Mouse (Mus musculus) urinary bladder, postnatal 36 days (tissue): ENCODE results near the gene Lgals4.

Experiments used
- DNase-seq, 2 experiments: peaks; one replicate each; pipeline ENCODE4 v3.0.0; 2022; ENCODE audit warnings: low spot score in 2 of 2, mixed read lengths in 1 of 2

The Lgals4 gene

DNA sequence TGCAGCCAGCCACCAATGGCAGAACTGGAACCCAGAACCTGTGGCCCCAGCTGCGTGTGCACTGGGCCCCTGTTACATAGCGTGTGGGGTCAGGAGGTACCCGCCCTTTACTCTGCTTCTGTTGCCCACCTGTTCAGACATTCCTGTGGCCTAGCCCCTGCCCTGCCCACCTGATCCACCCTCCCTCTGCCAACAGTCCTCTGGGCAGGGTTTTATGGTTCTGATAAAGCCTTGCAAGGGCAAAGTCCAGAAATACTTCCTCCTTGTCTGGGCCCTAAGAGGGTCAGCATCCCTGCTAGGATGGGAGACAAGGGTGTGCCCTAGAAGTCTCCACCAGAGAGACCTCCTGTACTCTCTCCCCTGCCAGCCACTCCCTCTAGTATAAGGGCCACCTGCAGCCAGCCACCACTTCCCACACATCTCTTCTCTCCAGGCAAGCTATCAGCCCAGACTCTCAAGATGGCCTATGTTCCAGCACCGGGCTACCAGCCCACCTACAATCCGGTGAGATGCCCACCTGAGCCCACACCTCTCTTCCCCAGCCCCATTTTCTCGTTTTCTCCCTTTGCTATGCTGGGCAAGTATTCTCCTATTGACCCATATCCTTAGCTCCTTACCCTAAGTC, at the start of gene Lgals4:
Gene Lgals4, plus strand, starts transcription at position 132 of the 625 bp plus-strand sequence.
- DNase-seq = no peak

DNA sequence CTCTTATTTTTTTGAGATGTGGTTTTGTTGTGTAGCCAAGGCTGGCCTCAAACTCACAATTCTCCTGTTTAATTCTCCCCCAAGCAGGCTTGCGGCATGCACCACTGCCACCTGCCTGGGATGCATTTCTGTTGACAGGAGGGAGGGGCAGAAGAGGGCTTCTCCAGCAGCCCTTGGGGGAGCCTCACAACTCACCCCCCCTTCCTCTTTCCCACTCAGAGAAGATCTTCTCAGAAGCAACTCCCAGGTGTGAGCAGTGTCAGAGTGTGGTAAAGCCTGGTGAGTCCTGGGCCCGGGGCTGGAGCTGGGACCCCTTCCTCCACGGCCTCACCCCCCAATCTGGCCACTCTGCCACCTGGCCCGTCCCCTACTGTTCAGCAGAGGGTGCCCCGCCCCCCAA, 48.5 kb upstream of the Lgals4 start:
- DNase-seq = no peak

DNA sequence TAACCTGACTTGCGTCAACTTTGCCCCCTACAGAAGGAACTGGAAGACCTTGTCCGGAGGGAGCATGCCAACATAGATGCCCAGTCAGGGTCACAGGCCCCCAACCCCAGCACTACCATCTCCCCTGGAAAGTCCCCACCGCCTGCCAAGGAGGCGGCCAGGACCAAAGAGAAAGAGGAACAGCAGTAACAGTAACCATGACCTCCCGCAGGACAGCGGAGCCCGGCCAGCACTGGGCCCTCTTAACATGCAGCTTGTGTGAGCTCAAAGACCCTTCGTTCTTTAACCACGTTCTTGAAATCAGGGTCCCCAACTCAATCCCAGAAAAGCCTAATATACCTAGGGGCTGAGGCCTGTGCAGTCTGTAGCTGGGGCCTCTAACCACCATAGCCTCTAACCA, 45.8 kb upstream of the Lgals4 start:
- no peak for DNase-seq

DNA sequence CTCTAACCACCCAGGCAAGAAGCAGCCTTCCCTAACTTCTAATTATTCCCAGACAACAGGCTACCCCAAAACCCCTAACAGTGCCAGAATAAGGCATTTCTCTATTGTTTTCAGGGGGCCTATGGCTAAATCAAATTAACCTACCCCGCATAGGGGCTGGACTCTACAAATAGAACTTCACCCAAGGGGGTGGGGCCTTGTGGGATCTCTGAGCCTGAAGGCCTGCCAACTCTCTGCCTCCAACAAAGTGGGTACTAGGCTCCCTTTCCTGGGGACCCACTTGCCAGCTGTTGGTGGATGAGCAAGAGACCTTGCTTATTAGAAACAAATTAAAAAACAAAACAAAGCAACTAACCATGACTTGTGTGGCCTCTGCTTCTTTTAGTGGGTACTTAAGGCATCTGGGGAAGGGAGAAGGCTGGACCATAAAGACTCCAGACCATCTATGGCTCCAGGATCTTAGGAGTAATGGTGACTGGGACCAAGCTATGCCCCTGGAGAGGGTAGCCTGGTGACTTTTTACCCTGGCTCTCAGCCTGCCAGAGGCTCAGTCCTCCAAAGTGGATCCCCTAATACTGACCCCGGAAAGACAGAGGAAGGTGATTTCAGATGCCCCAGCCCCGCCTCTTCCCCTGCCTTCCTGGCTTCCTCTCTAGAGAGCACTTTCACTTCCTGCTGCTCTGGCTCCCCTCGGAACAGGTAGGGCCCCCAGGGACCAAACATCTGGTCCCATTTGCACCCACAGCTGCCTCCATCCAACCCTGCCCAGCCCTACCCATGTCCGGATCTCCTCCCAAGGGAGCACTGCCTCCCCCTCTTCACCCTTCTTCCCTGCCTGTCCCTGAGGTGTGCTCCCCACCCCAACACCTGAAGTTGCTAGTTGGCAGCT, 45.1 kb upstream of the Lgals4 start, which contains the start of gene Rinl:
Gene Rinl, plus strand, starts transcription at position 663 of the 889 bp plus-strand sequence.
- DNase-seq = no peak

DNA sequence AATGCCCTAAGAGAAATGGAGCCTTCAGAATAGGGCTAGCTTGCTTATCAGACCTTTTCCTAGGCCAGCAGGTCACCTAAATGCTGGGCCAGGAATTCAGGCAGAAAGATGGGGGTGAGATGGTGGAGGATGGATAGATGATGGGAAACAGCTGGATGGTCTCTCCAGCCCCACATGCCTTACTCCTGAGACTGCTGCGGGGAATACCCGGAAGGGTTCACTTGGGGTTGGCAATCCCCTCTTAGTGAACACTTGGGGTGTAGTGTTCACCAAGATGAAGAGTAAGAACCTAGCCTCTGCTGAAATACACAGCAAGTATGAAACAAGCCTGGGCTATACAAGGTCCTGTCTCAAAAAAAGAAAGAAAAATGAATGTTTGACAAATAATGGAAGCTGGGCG, 44.4 kb upstream of the Lgals4 start:
- DNase-seq = no peak

DNA sequence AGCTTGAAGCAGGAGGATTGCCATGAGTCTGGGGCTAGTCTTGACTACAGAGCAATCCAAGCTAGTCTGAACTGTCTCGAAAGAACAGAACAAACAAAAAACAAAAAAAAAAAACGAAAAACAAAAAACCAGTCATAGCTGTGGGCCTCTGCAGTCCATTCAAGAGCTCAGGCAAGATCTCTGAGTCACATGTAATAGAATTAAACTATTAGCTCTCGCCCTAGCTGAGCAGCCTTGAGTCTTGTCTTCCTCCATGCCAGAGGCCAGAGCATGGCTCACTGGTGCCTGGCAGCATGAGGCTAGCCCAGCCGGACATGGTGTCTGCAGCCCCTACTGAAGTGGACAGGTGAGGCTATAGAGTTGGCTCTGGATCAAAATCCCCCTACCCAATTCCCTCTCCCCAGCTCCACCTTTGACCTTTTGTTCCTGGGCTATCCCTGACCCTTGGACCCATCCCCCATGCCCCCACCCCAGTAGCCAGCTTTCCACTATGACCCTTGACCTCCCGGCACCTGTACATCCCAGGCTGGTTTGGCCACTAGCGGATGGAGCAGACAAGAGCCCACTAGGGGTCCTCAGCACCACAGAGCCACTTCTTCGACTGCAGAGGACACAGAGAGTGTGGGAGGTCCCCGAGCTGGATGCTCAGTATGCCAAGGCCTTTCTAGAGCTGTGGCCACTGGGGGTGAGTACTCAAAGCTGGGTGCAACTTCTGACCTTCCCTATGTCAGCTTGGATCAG, 43.4 kb upstream of the Lgals4 start:
- DNase-seq = no peak

DNA sequence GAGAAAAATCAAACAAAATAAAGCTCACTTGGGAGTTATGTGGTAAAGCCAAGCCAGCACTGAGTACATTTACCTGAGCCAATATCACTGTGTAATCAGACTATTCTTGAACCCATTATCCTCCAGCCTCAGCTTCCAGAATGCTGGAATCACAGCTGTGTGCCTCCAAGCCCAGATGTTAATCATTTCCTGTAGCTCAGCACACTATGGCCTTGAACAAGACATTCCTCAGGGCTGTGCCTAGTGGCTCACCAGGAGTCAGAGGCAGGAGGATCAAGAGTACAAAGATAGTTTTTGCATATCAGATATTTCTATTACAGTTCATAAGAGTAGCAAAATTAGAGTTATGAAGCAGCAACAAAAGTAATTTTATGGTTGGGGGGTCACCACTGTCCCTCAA, 41.9 kb upstream of the Lgals4 start:
- no peak for DNase-seq

DNA sequence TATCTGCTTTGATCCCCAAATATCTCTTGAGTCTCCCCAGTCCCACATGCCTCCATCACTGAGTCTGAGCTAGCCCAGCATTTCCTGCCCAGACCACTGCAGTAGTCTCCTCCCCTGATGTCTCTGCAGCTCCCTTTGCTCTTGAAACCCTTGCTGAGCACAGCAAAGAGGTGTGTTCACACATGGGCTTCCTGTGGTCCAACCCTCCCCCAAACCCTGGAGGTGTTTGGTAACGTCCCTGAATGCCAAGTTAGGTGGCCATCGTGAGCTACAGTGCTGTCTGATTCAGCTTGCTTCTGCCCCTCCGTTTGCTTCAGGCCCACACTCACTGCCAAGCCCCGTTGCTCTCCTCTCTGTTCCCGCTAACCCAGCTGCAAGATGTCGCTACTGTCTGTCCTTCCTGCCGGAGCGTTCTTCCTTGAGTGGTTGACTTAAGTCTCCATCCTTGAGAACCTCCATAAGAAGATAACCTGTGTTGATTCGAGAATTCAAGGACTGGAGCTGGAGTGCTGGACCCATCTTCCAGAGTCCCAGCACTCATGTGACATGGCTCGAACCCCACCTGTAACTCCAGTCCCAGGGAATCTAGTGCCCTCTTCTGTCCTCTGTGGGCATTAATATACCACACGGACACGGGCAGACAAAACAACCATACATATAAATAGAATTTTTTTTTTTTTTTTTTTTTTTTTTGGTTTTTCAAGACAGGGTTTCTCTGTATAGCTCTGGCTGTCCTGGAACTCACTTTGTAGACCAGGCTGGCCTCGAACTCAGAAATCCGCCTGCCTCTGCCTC, 41.1 kb upstream of the Lgals4 start:
- DNase-seq = no peak

DNA sequence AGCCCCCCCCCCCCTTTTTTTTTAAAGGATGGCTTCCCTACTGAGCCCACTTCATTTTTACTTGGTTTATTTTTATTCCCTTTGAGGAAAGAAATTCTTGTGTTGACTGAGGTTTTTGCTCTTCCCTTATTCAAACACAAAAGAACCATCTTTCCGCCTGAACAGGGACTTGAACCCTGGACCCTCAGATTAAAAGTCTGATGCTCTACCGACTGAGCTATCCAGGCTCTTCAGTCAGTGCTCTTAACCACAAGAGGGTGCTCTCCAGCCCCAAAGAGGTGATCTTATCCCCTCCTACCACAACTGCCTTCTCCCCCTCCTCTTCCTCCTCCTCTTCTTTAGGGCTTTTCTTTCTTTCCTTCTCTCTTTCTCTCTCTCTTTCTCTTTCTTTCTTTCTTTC, 39.8 kb upstream of the Lgals4 start:
- no peak for DNase-seq

DNA sequence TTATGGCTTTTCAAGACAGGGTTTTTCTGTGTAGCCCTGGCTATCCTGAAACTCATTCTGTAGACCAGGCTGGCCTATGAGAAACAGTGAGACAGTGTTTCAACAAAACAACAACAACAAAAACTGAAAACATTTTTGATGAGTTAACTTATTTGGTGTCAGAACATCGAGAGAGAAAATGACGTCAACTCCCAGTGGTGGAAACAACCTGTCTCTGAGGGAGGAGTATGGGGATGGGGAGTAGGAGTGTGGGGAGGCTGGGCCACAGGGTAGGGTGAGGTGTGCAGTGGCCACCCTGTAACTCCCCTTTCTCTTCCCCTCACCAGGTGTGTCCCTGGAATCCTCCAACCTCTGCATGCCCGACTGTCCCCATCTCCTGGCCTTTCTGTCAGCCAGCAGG, 39.2 kb upstream of the Lgals4 start:
- DNase-seq = no peak

DNA sequence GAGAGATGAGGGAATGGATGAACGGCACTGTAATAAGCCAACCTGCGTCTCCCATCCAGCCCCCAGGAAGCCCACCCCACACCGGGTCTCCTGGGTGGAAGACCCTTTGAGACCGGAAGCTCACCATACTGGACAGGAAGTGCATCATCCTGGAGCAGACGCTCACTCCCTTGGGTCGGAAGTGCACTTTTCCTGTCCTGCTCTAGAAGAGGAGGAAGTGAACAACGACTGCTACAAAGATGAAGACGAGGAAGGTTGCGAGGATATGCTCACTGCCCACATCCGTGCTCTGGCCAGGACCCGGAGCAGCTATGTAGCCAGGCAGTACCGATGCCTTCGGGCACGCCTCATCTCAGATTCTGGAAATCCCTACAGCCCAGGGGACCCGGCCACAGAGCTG, 37.8 kb upstream of the Lgals4 start:
- no peak for DNase-seq

DNA sequence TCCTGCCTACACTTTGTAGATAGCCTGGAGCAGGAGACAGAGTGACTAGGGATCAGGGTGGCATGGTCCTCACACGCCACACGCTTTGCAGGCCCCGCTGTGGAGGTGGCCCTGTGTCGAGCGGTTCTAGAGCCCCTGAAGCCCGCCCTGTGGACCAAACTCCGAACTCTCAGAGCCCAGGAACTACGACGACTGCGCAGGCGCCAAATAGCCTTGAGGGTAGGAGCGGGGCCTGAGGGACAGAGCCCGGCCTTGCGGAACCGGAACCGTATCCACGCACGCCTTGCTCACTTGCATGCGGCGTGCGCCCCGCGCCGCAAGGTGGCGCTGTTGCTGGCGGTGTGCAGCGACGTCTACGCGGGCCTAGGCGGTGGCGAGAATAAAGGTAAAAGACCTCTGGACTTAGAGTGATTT, 37.1 kb upstream of the Lgals4 start:
- DNase-seq = peak; percentile 68 to 87

DNA sequence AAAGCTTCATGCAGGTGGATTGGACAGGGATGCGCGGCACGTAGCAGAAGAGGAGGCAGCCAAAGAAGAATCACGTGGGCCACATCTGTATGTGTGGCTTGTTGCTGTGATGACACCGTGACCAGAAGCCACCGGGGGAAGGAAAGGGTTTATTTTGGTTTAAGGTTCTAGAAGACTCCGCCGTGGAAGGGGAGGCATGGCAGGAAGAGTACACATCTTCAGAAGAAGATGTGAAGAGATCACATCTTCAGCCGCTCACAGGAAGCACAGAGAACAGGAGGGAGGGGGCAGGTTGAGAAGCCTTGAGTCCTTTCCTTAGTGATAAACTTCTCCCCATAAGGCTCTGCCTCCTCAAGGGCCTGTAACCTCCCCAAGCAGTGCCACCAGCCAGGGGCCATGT, 33.7 kb upstream of the Lgals4 start:
- no peak for DNase-seq

DNA sequence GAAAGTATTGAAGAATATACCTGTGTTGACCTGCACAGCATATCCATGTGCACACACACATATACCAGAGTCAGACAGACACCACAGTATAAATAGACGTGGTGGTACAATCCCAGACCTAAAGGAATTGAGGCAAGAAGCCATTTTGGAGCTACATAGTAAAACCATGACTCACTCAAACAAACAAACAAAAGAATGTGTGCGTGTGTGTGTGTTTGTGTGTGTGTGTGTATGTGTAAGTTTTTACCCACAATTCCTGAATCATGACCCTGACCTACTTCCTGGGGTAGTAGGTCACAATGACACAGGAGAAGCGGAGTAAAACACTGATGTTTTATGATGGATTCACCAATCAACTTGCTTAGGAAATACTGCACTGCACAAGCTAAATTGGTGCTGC, 32.2 kb upstream of the Lgals4 start:
- no peak for DNase-seq

DNA sequence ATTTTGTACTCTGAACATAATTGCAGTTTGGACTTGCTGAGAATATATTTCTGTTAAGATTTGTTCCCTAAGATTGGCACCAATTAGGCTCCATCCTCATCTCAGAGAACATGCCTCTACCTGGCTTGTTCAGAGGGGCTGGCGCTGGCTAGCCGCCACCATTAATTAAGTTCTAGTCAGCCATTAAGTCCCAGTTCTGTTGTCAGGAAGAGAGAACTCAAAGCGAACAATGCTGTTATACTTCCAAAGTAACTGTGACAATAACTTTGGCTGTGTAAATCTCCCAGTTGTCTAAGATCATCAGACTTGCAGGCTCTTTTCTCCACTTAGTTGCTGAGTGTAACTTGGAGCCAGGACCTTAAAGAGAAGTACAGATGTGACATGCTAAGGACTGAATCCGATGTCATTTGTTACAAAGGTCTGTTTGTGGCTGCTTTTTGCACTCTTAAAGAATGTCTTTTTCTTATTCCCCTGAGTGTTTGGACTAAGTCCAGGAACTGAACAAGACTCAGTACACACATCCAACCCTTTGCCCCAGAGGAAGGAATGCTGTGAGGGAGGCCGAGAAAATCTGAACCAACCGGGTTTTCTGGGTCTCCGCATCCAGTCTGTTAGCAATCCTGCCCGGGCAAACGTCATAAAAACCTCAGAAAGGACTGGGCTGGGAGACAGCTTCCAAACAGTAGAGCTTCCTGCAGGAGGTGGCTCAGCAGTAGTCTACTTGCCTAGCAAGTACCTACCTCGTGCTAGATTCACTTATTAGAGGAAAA, 31.6 kb upstream of the Lgals4 start:
- peak; percentile 75 to 82 for DNase-seq

DNA sequence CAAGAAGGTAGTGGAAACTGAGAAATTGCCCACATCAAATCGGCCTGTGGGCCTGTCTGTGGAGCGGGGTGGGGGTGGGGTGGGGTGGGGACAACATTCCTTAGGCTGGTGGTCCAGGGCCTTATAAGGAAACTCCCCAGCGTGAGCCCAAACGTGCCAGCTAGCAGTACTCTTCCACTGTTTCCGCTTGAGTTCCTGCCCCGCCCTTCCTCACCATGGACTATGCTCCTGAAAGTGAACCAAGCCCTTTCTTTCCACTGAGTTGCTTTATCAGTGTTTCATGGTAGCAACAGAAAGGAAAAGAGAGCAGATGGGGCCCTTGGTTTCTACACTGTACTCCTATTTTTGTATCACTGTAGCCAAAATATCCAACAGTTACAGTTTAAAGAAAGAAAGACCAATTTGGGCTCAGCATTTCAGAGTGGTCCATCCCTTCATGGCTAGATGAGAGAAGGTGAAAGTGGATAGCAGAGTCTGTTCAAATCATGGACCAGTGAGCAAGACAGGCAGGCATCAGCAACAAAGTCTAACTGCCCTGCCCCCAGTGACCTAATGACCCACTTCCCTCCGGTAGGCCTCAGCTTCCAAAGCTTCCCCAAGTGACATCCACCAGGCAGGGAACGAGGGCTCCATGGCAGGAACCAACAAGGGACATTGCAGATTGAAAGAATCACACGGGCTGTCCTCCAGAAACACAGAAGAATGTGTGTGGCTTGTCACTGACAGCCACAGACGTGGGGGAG, 30.6 kb upstream of the Lgals4 start:
- no peak for DNase-seq

DNA sequence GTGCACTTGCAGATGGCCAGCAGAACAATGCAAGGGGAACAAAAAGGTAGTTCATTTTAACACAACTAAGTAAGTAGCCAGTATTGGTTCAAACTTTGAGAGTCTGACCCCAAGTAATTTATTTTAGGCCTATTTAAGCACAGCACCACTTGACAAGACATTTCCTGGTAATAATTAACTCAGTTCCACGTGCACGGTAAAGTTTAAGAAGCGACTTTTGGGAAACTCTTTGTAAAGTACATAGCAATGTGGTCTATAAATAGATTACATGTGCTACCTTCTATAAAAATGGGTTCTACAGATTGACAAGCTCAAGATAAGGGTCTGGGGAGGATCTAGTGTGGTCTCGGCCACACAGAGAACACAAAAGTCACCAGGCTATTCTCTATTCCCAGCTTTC, 29.9 kb upstream of the Lgals4 start:
- DNase-seq = no peak

DNA sequence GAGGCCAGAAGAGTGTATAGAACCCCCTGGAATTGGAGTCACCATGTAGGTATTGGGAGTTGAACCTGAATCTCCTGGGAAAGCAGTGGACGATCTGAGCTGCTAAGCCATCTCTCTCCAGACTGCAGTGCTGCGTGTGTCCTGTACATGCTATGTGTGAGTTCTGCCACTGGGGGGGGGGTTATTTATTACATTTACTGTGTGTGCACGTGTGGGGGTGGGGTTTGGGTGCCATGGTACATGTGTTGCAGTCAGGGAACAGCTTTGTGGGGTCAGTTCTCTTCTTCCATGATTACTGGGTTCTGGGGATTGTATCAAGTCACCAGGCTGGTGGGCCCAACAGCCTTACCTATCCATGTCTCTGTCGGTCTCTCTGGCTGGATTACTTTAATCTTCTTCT, 26.8 kb upstream of the Lgals4 start:
- no peak for DNase-seq

DNA sequence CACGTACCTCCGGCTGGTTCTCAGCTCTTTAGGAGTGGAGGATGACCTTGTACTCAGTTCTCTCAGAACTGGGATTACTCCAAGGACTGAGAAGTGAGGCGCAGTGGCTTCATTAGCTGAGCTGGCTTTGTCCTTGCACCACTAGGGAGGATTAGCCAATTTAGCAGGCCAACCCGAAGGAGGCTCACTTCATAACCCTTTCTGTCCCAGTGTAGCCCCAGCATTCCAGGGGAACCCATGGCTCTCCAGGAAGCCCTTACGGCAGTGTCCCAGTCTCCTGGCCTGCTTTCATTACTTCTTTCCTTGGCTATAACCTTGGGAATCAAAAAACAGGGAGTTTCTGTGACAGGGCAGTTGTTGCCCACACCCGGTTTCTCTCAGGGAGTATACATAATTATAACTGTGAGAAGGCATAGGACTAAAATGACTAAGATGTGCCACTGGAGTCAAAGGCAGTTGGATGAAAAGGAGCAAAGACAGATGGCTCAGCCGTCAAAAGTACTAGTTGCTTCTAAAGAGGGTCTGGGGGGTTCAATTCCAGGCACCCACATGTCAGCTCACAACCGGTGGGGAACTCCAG, 25.9 kb upstream of the Lgals4 start:
- DNase-seq = peak in 1 of 2 experiments; percentile 47
